Mouse (Mus musculus) CH12.LX (cell line): ENCODE measurements around the gene Taf1a. TPM values are rescaled to one million over a fixed set of nuclear protein-coding genes. Genes with fewer than 3 reads are reported as not detected.

Experiments used
- DNase-seq: peaks from one replicate; pipeline ENCODE4 v3.0.0-alpha.2; 2013; ENCODE audit errors: extremely low read depth
- H3K27ac ChIP-seq: 2 replicates; pipeline ENCODE4 v1.5.1; 2012; ENCODE audit warnings: low read depth, mild to moderate bottlenecking, control low read depth, moderate library complexity; ENCODE audit not compliant: insufficient read depth
- H3K27me3 ChIP-seq: replicated peaks from 2 replicates; pipeline ENCODE3; 2012; ENCODE audit warnings: inconsistent platforms
- H3K36me3 ChIP-seq, 2 experiments: replicated peaks in 1 of 2; 2 replicates each; pipeline versions ENCODE3 to v1.6.1; 2012; ENCODE audit warnings: inconsistent platforms in 1 of 2, low read length in 1 of 2, mild to moderate bottlenecking in 1 of 2, mixed read lengths in 1 of 2, moderate library complexity in 1 of 2; ENCODE audit not compliant: control insufficient read depth in 1 of 2, insufficient read depth in 1 of 2
- H3K4me1 ChIP-seq, 2 experiments: 2 replicates each; pipeline ENCODE4 v1.6.1; 2012; ENCODE audit warnings: inconsistent platforms in 1 of 2, moderate library complexity in 1 of 2; ENCODE audit not compliant: insufficient read depth in 2 of 2, control insufficient read depth in 1 of 2
- H3K4me2 ChIP-seq: 2 replicates; pipeline ENCODE4 v1.6.1; 2012; ENCODE audit warnings: low read depth, mild to moderate bottlenecking, control low read depth; ENCODE audit not compliant: poor library complexity, insufficient read depth, severe bottlenecking
- H3K4me3 ChIP-seq, 3 experiments: fragments of 150-350 bp in 1 of 3; sonication (generic) in 1 of 3; replicated peaks in 1 of 3; 2 replicates each; pipeline versions ENCODE3 to v1.5.1; 2011 to 2012; ENCODE audit warnings: low read depth in 2 of 3, low read length in 2 of 3, mild to moderate bottlenecking in 2 of 3, moderate library complexity in 2 of 3, control low read depth in 1 of 3, improper control_type of control experiment in 1 of 3, inconsistent platforms in 1 of 3, mixed read lengths in 1 of 3; ENCODE audit not compliant: poor library complexity in 1 of 3
- H3K79me2 ChIP-seq: replicated peaks from 2 replicates; pipeline ENCODE4 v1.6.1; 2012; ENCODE audit warnings: mild to moderate bottlenecking, moderate library complexity; ENCODE audit not compliant: control insufficient read depth, poor library complexity, insufficient read depth, severe bottlenecking; ENCODE audit errors: extremely low read depth
- H3K9ac ChIP-seq: 2 replicates; pipeline ENCODE4 v1.6.1; 2012; ENCODE audit warnings: low read depth, mild to moderate bottlenecking, control low read depth, moderate library complexity; ENCODE audit not compliant: insufficient read depth
- H3K9me3 ChIP-seq: replicated peaks from 2 replicates; pipeline ENCODE3; 2012; ENCODE audit warnings: low read length, inconsistent platforms, mixed read lengths
- CHD1 ChIP-seq: IDR thresholded peaks from 2 replicates; pipeline ENCODE4 v1.6.1; 2012; ENCODE audit warnings: low read depth, low read length, improper control_type of control experiment, inconsistent platforms
- CHD2 ChIP-seq: IDR thresholded peaks from 2 replicates; pipeline ENCODE4 v1.6.1; 2011; ENCODE audit warnings: low read length, improper control_type of control experiment
- ELF1 ChIP-seq: IDR thresholded peaks from 2 replicates; pipeline ENCODE4 v1.6.1; 2014; ENCODE audit warnings: low read depth, mild to moderate bottlenecking, inconsistent platforms, low read length, improper control_type of control experiment
- EP300 ChIP-seq: IDR thresholded peaks from 2 replicates; pipeline ENCODE4 v1.6.1; 2011; ENCODE audit warnings: low read length, improper control_type of control experiment
- ETS1 ChIP-seq: conservative IDR thresholded peaks from 2 replicates; pipeline ENCODE4 v1.6.1; 2012; ENCODE audit warnings: low read depth, mild to moderate bottlenecking, inconsistent platforms, low read length, improper control_type of control experiment, moderate library complexity
- GABPA ChIP-seq: IDR thresholded peaks from 2 replicates; pipeline ENCODE4 v1.6.1; 2012; ENCODE audit warnings: low read depth, low read length, improper control_type of control experiment, inconsistent platforms; ENCODE audit not compliant: insufficient replicate concordance
- IRF4 ChIP-seq: IDR thresholded peaks from 2 replicates; pipeline ENCODE4 v1.6.1; 2014; ENCODE audit warnings: low read depth, mild to moderate bottlenecking, inconsistent platforms, low read length, improper control_type of control experiment
- JUN ChIP-seq: IDR thresholded peaks from 2 replicates; pipeline ENCODE4 v1.6.1; 2011; ENCODE audit warnings: low read depth, mild to moderate bottlenecking, low read length, improper control_type of control experiment, moderate library complexity; ENCODE audit not compliant: insufficient read depth
- JUND ChIP-seq: conservative IDR thresholded peaks from 2 replicates; pipeline ENCODE4 v1.6.1; 2011; ENCODE audit warnings: low read depth, low read length, improper control_type of control experiment
- MAFK ChIP-seq: IDR thresholded peaks from 2 replicates; pipeline ENCODE4 v1.6.1; 2011; ENCODE audit warnings: low read length, improper control_type of control experiment; ENCODE audit not compliant: insufficient replicate concordance
- MAX ChIP-seq: IDR thresholded peaks from 2 replicates; pipeline ENCODE4 v1.6.1; 2011; ENCODE audit warnings: low read length, improper control_type of control experiment
- MEF2A ChIP-seq: IDR thresholded peaks from 2 replicates; pipeline ENCODE4 v1.6.1; 2014; ENCODE audit warnings: low read depth, mild to moderate bottlenecking, inconsistent platforms, low read length, improper control_type of control experiment, borderline replicate concordance
- MXI1 ChIP-seq: IDR thresholded peaks from 2 replicates; pipeline ENCODE4 v1.6.1; 2011; ENCODE audit warnings: mild to moderate bottlenecking, low read depth, low read length, improper control_type of control experiment
- MYC ChIP-seq: IDR thresholded peaks from 2 replicates; pipeline ENCODE4 v1.6.1; 2011; ENCODE audit warnings: low read depth, mild to moderate bottlenecking, improper control_type of control experiment, low read length
- RAD21 ChIP-seq: IDR thresholded peaks from 2 replicates; pipeline ENCODE4 v1.6.1; 2011; ENCODE audit warnings: low read depth, mild to moderate bottlenecking, low read length, improper control_type of control experiment, moderate library complexity
- RCOR1 ChIP-seq: conservative IDR thresholded peaks from 2 replicates; pipeline ENCODE4 v1.6.1; 2012; ENCODE audit warnings: low read depth, mild to moderate bottlenecking, inconsistent platforms, low read length, improper control_type of control experiment
- SIN3A ChIP-seq: IDR thresholded peaks from 2 replicates; pipeline ENCODE4 v1.6.1; 2012; ENCODE audit warnings: low read length, improper control_type of control experiment, inconsistent platforms
- SMC3 ChIP-seq: IDR thresholded peaks from 2 replicates; pipeline ENCODE4 v1.6.1; 2011; ENCODE audit warnings: low read depth, low read length, improper control_type of control experiment
- TCF12 ChIP-seq: IDR thresholded peaks from 2 replicates; pipeline ENCODE4 v1.6.1; 2014; ENCODE audit warnings: low read depth, mild to moderate bottlenecking, inconsistent platforms, low read length, improper control_type of control experiment
- ZKSCAN1 ChIP-seq: IDR thresholded peaks from 2 replicates; pipeline ENCODE4 v1.6.1; 2012; ENCODE audit warnings: low read depth, inconsistent platforms, low read length, improper control_type of control experiment, borderline replicate concordance
- ZMIZ1 ChIP-seq: IDR thresholded peaks from 2 replicates; pipeline ENCODE4 v1.6.1; 2012; ENCODE audit warnings: low read depth, mild to moderate bottlenecking, inconsistent platforms, low read length, improper control_type of control experiment
- dilution Hi-C: fragments of 300-500 bp; cut with MboI; formaldehyde crosslinking; loops from 2 replicates; pipeline ENCODE4 v1.14.3; 2020; ENCODE audit warnings: low sequenced_read_pairs; ENCODE audit not compliant: extremely low pct_unique_long_range_greater_than_20kb, extremely low pct_ligation_motif_present
- in situ Hi-C: fragments of 300-500 bp; cut with MboI; formaldehyde crosslinking; loops from 3 replicates; pipeline ENCODE4 v1.14.3; 2019; ENCODE audit warnings: low sequenced_read_pairs, low pct_ligation_motif_present, low pct_unique_long_range_greater_than_20kb, mixed read lengths
- polyA plus RNA-seq: library from polyadenylated mRNA; unstranded; fragments of >175 nt; gene quantifications from 2 replicates; pipeline ENCODE4 v1.2.1, GENCODE M21; 2012; ENCODE audit warnings: low read depth; ENCODE audit not compliant: insufficient read length
- total RNA-seq, 2 experiments: library from RNA; depleted of rRNA; stranded (reverse); fragments of 300-350 nt in 1 of 2; fragments of >200 nt in 1 of 2; gene quantifications; 2 replicates each; pipeline ENCODE4 v1.2.3; 2012 to 2014

The Taf1a gene
- total and polyA plus RNA-seq, 3 experiments: 12.3 to 27.2 (median 21.9) TPM

DNA sequence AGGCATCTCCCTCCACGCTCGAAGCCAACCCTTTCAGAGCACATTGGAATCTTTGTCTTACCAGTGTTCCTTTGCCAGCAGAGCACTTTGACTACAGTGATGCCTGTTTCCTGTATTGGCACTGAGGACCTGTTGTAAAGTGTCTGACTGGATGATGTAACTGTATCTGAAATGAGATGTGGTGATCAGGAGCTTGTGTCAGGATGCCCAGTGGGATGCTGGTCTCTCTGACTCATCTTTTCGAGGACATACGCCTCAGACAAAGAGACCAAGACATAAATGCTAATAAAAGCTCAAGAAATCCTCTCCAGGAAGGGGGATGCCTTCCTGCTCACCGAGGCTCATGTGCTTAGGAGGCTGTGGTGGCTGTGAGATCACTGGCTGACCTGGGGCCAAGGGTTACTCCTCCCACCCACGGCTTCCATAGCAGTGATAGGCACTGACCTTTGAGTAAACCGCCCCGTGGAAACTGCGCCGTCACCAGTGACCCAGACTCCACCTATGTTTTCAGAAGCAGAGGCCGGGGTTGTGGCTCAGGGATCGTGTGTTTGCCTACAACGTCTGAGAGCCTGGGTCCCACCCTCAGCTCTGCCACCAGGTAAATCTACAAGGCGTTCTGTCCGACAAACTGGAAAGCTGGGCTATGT lies 25.4 kb downstream of the Taf1a start:
- no peak overlapping the region for H3K4me2 ChIP-seq
- no peak overlapping the region for H3K27ac ChIP-seq
- no peaks in the 10 kb centered on the region for H3K27me3 ChIP-seq
- H3K36me3 ChIP-seq: peaks cover 24 to 51% of the 10 kb centered on the region in 2 experiments
- in situ Hi-C loops: no loop called here
- H3K9ac ChIP-seq: no peak overlapping the region
- no peak for DNase-seq
- no peaks in the 10 kb centered on the region for H3K79me2 ChIP-seq
- dilution Hi-C loops: no loop called here
- no peaks in the 10 kb centered on the region for H3K4me1 ChIP-seq
- TF ChIP-seq MEF2A: no peak
- no peak for TF ChIP-seq RCOR1
- TF ChIP-seq MAX: no peak
- TF ChIP-seq JUND: no peak
- TF ChIP-seq TCF12: no peak
- no peak for TF ChIP-seq ZKSCAN1
- TF ChIP-seq IRF4: no peak
- no peak for TF ChIP-seq EP300
- no peak for TF ChIP-seq CHD2
- TF ChIP-seq ZMIZ1: no peak
- no peak for TF ChIP-seq RAD21
- no peak for TF ChIP-seq ETS1
- no peak for TF ChIP-seq ELF1
- no peak for TF ChIP-seq MXI1
- TF ChIP-seq JUN: no peak
- no peaks in the 10 kb centered on the region for H3K9me3 ChIP-seq
- no peak overlapping the region for H3K4me3 ChIP-seq

DNA sequence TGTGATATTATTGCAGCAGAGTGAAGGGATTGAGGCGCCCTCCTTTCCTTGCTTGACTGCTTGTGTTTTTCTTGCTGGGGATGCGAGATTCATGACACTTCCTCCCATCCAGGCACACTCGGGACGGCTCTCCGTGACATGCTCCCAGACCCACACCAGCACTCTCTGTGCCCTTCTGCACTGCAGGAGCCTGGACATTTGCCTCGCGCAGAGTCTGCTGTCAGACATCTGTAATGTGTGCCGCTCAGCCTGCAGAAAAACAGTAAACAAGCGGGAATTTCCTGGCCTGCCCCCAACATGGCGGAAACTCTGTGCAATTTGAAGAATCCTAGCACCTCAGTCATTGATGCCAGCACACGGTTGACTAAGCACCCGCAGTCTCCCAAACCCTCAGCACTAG lies 29.1 kb downstream of the Taf1a start, which contains the start of gene Hhipl2:
Gene Hhipl2 (plus strand): TSS at position 343 of the 400 bp plus-strand sequence.
- Histone ChIP-seq H3K4me2 (no peak within 1 kb of the TSS), H3K36me3 (peaks cover 0 to 15% of the 10 kb centered on the region in 2 experiments), H3K27me3 (no peaks in the 10 kb centered on the region), H3K27ac (no peak within 1 kb of the TSS), H3K4me3 (no peak within 1 kb of the TSS), H3K9me3 (peaks cover under 1% of the 10 kb centered on the region), H3K4me1 (no peaks in the 10 kb centered on the region), H3K79me2 (no peaks in the 10 kb centered on the region), H3K9ac (no peak within 1 kb of the TSS)
- no peak for DNase-seq
- dilution Hi-C loops (no loop called here), in situ Hi-C loops (no loop called here)
- TF ChIP-seq RAD21 (no peak), MXI1 (no peak), MYC (no peak), ZMIZ1 (no peak), SIN3A (no peak), SMC3 (no peak), CHD2 (no peak), RCOR1 (no peak), CHD1 (no peak), MAFK (no peak), MAX (no peak), GABPA (no peak)
